ENCODE assay signal across 8 mouse cellular contexts in the genomic region with DNA sequence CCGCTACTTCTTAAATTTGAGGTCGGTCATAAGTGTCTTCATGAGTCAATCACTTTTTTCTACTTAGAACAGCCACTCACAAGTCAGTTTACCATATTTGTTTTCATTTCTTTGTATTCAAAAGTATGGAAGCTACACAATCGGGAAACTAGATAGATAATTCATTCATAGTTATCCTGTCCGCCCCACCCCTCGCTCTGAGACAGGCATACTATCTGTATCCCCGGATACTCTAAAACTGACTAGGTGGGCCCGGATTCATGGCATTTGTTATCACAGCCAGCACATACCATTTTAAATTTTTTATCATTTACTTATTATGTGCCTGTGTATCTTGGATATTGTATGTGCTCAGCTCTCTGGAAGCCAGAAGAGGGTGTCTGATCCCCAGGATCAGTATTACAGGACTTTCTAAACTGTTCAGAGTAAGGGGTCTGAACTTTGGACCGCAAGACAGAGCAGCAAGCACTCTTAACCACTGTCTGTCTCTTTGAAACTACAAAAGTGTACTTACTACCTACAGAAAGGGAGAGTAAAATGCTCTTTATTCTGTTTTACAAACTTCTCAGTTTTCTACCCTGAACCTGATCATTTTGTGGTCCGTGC. TPM values are rescaled to one million over a fixed set of nuclear protein-coding genes. Genes with fewer than 3 reads are reported as not detected.
DNase-seq lines count a peak whose midpoint lies in the region; ATAC-seq and TF ChIP-seq lines count a peak whose summit lies in the region.

No protein-coding gene starts in this region.

- TF ChIP-seq POLR2A in liver, adult 2 months (IDR thresholded peaks at IDR 0.05; ENCODE audit: extremely low read depth, insufficient read depth, low read length), result no peak

- peaks cover 15% of the 10 kb centered on the region; the same call in 1 of the 2 replicates for H3K79me2 ChIP-seq in liver, adult 2 months (ENCODE audit: control insufficient read depth, insufficient read depth, low read length)

- no peaks in the 10 kb centered on the region for H3K9me3 ChIP-seq in forebrain, embryonic 12.5 days

- peak; percentile 8 for DNase-seq in thymus, postnatal 14 days
- DNase-seq in thymus, postnatal 25 days, result no peak
- DNase-seq in liver, adult 2 months (ENCODE audit: extremely low read depth, low read depth, low spot score), result no peak
- peak; percentile 36 for DNase-seq in yolk sac, embryonic 10.5 days (ENCODE audit: low spot score)
- DNase-seq in left cerebral cortex, adult 8-10 months (ENCODE audit: low spot score in 2 of 2), result no peak
- DNase-seq in ovary, postnatal 10 days (ENCODE audit: low spot score), result no peak

- WGBS in forebrain, embryonic 12.5 days, result 64% methylated on average over 9 of the region's 9 CpGs
- WGBS in liver, adult 2 months, result 21% methylated on average over 9 of the region's 9 CpGs

- H3K9ac ChIP-seq in forebrain, embryonic 12.5 days, result peak overlapping the region; percentile 94
- H3K9ac ChIP-seq in liver, adult 2 months (ENCODE audit: low read depth, low read length), result peak overlapping the region; percentile 95; the same call in 1 of the 2 replicates

- H3K27me3 ChIP-seq in forebrain, embryonic 12.5 days, result no peaks in the 10 kb centered on the region
- H3K27me3 ChIP-seq in liver, adult 2 months (ENCODE audit: control insufficient read depth, insufficient read depth, low read length), result no peaks in the 10 kb centered on the region

- H3K27ac ChIP-seq in forebrain, embryonic 12.5 days, result peak overlapping the region; percentile 99
- H3K27ac ChIP-seq in liver, adult 2 months (replicated peaks; ENCODE audit: insufficient read depth, low read depth, low read length), result no peak overlapping the region; the same call in 1 of the 2 replicates

- peak overlapping the region; percentile 82 for H3K4me3 ChIP-seq in forebrain, embryonic 12.5 days (replicated peaks)
- peak overlapping the region; percentile 90; the same call in 1 of the 2 replicates for H3K4me3 ChIP-seq in liver, adult 2 months (ENCODE audit: insufficient read depth, low read depth, low read length)

- H3K36me3 ChIP-seq in forebrain, embryonic 12.5 days (replicated peaks), result no peaks in the 10 kb centered on the region
- peaks cover 2% of the 10 kb centered on the region; the same call in 1 of the 2 replicates for H3K36me3 ChIP-seq in liver, adult 2 months (ENCODE audit: control insufficient read depth, insufficient read depth, low read length)

- no peak for TF ChIP-seq CTCF in liver, adult 2 months (IDR thresholded peaks at IDR 0.05; ENCODE audit: low read depth, low read length)

- peak overlapping the region; percentile 79 for H3K4me2 ChIP-seq in forebrain, embryonic 12.5 days

- no peak for ATAC-seq in forebrain, embryonic 12.5 days (ENCODE audit: low FRiP score)
- no peak for ATAC-seq in inflammation-experienced regulatory T-cells, adult 6 months

- peaks cover 32% of the 10 kb centered on the region for H3K4me1 ChIP-seq in forebrain, embryonic 12.5 days
- peaks cover 18% of the 10 kb centered on the region for H3K4me1 ChIP-seq in liver, adult 2 months (ENCODE audit: control insufficient read depth, insufficient read depth, low read length)

RNA-seq across cellular contexts. Expression of a gene that starts 2.2 kb away (rescaled TPM):
- polyA plus RNA-seq in forebrain, embryonic 12.5 days (2016; fragmentation: Nextera tagmentation; extraction: Ambion mirVana), result 51.7 and 53.1 TPM in 2 replicates
- total RNA-seq in liver, adult 2 months (2014; rRNA removed), result 17.6 and 21.1 TPM in 2 replicates
- 5.7 and 10.2 TPM in 2 replicates for polyA plus RNA-seq in liver, adult 2 months (2012; rRNA removed)
- total RNA-seq in left cerebral cortex, adult 8-10 months (2022), result 10 to 100 TPM; 48.1 to 52.1 (median 49.2) TPM
- polyA plus RNA-seq in inflammation-experienced regulatory T-cells, adult 6 months (2017; shearing (Covaris generic)), result 10 to 100 TPM; 25.3 to 35.1 (median 33.4) TPM

RNA-seq across cellular contexts. Expression of a gene that starts 51.2 kb away (rescaled TPM):
- polyA plus RNA-seq in forebrain, embryonic 12.5 days (2016; fragmentation: Nextera tagmentation; extraction: Ambion mirVana), result 67.4 and 72.9 TPM in 2 replicates
- total RNA-seq in liver, adult 2 months (2014; rRNA removed), result 41.5 and 46.9 TPM in 2 replicates
- polyA plus RNA-seq in liver, adult 2 months (2012; rRNA removed), result 9.5 and 9.9 TPM in 2 replicates
- 100 to 1,000 TPM; 129 to 150 (median 142) TPM for total RNA-seq in left cerebral cortex, adult 8-10 months (2022)
- polyA plus RNA-seq in inflammation-experienced regulatory T-cells, adult 6 months (2017; shearing (Covaris generic)), result 10 to 100 TPM; 23.3 to 32.1 (median 30.3) TPM

RNA-seq across cellular contexts. Expression of a gene that starts 57.2 kb away (rescaled TPM):
- polyA plus RNA-seq in forebrain, embryonic 12.5 days (2016; fragmentation: Nextera tagmentation; extraction: Ambion mirVana), result 25.5 and 27.9 TPM in 2 replicates
- 2.2 and 2.6 TPM in 2 replicates for total RNA-seq in liver, adult 2 months (2014; rRNA removed)
- polyA plus RNA-seq in liver, adult 2 months (2012; rRNA removed), result 0.39 and 0.94 TPM in 2 replicates
- total RNA-seq in left cerebral cortex, adult 8-10 months (2022), result 10 to 100 TPM; 82.5 to 93.1 (median 87.5) TPM
- 10 to 100 TPM in 1 of 3 experiments, 1 to 10 TPM in 2; 2.4 to 10.1 (median 6.2) TPM for polyA plus RNA-seq in inflammation-experienced regulatory T-cells, adult 6 months (2017; shearing (Covaris generic))

Comparison
In these comparisons a context has a peak if more than half of its experiments do, and no peak if none do; other contexts are left out.
1. DNase-seq: peak in thymus, postnatal 14 days (single experiment) and yolk sac, embryonic 10.5 days (single experiment); none in thymus, postnatal 25 days (single experiment), liver, adult 2 months (single experiment), left cerebral cortex, adult 8-10 months (0 of 2) and ovary, postnatal 10 days (single experiment).